Mouse (Mus musculus) hindbrain, embryonic 15.5 days (tissue): ENCODE measurements at regions not wholly inside any gene's neighbourhood (a gene's known extent, or its start where the extent isn't known, plus 50 kb on each side); places are given as distances from the start of the nearest gene placed in this dataset.

ENCODE experiments used
- ATAC-seq: fragments of 200-750 bp; cut with Nextera tagmentation; 2 replicates; pipeline ENCODE4 v1.8.0; 2017; ENCODE audit warnings: low read depth, moderate number of reproducible peaks, moderate TSS enrichment; ENCODE audit not compliant: low FRiP score
- H3K27ac ChIP-seq: fragments of 300-500 bp; sonication (generic); replicated peaks from 2 replicates; pipeline ENCODE4 v1.5.1; 2015; ENCODE audit warnings: mild to moderate bottlenecking, inconsistent platforms
- H3K27me3 ChIP-seq: fragments of 300-500 bp; sonication (generic); 2 replicates; pipeline ENCODE4 v1.6.1; 2015; ENCODE audit warnings: control low read depth, inconsistent platforms
- H3K36me3 ChIP-seq: fragments of 300-500 bp; sonication (generic); 2 replicates; pipeline ENCODE4 v1.6.1; 2015; ENCODE audit warnings: control low read depth, inconsistent platforms
- H3K4me1 ChIP-seq: fragments of 300-500 bp; sonication (generic); replicated peaks from 2 replicates; pipeline ENCODE4 v1.6.1; 2015; ENCODE audit warnings: control low read depth, inconsistent platforms
- H3K4me2 ChIP-seq: fragments of 300-500 bp; sonication (generic); 2 replicates; pipeline ENCODE4 v1.6.1; 2015; ENCODE audit warnings: moderate library complexity, mild to moderate bottlenecking, inconsistent platforms
- H3K4me3 ChIP-seq: fragments of 300-500 bp; sonication (generic); 2 replicates; pipeline ENCODE4 v1.5.1; 2015; ENCODE audit warnings: mild to moderate bottlenecking, inconsistent platforms
- H3K9ac ChIP-seq: fragments of 300-500 bp; sonication (generic); 2 replicates; pipeline ENCODE4 v1.6.1; 2015; ENCODE audit warnings: inconsistent platforms
- H3K9me3 ChIP-seq: fragments of 300-500 bp; sonication (generic); 2 replicates; pipeline ENCODE4 v1.6.1; 2016; ENCODE audit warnings: control low read depth, inconsistent platforms
- WGBS: fragments of 180-500 bp; shearing (Covaris S2); methylation state at CpG from one replicate; pipeline ENCODE4 v1.1.7; 2015; 5-methylcytosine and 5-hydroxymethylcytosine counted together

DNA sequence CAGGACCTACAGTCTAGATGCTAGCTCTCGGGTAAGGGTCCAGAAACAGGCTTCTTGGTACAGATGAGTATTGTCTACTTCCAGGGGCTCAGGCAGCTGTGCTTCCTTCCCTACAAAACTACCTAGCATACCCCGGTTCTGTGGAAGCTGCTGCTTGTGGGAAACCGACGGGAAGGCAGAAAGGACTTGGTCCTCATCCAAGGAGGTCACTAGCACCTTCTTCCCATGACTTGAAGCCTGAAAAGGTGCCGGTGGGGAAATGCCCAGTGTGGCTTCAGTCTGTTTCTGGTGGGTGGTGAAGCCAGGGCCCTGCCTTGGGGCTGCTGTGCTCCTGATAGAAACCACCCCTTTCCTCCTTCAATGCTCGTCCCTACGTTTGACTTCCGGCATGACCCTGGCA, 107.5 kb downstream of the Tex29 start:
- Histone ChIP-seq H3K4me3 (no peak overlapping the region), H3K27me3 (no peaks in the 10 kb centered on the region), H3K36me3 (no peaks in the 10 kb centered on the region), H3K4me1 (no peaks in the 10 kb centered on the region), H3K4me2 (no peak overlapping the region), H3K9ac (no peak overlapping the region), H3K9me3 (no peaks in the 10 kb centered on the region), H3K27ac (no peak overlapping the region)
- 87% methylated on average over 8 of the region's 8 CpGs for WGBS
- ATAC-seq = no peak

DNA sequence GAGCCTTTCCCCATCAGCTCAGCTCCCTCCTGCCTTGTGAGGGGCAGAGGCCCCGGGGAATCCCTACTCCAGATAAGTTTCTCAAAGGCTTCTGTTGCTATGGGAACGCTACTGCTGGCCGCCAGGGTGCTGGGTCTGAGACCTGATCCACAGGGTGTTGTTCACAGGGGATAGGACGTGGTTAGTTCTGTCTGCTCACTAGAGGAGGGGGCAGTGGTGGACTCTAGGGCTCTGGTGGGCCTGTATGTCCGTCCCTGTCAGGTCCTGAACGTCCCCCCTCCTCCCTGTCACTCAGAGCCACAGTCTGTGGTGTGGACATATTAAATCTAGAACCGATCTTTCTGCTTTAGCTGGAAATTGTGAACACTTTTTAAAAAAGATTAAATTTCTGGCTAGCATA, 116.0 kb downstream of the Tex29 start:
- Histone ChIP-seq H3K27me3 (peaks cover 13% of the 10 kb centered on the region; the same call in 1 of the 2 replicates), H3K9ac (no peak overlapping the region), H3K4me1 (no peaks in the 10 kb centered on the region), H3K4me2 (no peak overlapping the region), H3K27ac (no peak overlapping the region), H3K36me3 (no peaks in the 10 kb centered on the region), H3K4me3 (no peak overlapping the region), H3K9me3 (no peaks in the 10 kb centered on the region)
- ATAC-seq = no peak
- WGBS = 26% methylated on average over 7 of the region's 7 CpGs

DNA sequence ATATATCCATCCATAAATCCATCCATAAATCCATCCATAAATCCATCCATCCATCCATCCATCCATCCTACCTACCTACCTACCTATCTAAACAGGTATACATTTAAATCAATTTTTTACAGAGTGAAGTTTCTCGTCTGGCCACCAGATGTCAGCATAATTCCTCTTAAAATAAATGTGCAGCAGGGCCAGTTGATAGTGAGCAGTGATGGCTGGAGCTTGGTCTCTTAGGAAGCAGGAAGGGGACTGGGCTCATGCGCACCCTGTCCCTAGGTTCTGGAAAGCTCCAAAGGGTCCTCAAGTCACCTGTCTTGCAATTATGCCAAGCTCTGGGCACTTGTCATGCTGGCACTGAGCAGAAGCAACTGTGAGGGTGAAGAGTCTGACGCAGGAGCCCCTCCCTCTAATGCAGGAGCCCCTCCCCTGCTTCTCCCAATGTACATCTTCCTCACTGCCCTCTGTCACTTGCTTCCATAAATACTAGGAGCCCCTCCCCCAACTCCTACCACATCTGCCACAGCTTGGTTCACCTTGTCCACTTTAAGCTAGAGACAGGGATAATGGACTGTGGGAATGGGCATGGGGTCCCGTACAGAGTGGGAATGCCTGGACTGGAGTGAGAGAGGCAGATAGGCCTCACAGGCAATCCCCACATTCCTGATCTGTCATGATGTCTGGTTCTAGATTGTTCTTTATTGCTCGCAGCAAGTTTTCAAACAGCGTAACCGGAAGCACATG, 116.9 kb downstream of the Tex29 start:
- Histone ChIP-seq H3K27me3 (peaks cover 16% of the 10 kb centered on the region; the same call in 1 of the 2 replicates), H3K27ac (no peak overlapping the region), H3K4me1 (no peaks in the 10 kb centered on the region), H3K4me2 (no peak overlapping the region), H3K9ac (no peak overlapping the region), H3K36me3 (no peaks in the 10 kb centered on the region), H3K9me3 (no peaks in the 10 kb centered on the region), H3K4me3 (no peak overlapping the region)
- WGBS = 74% methylated on average over 7 of the region's 7 CpGs
- peak; percentile 73 for ATAC-seq

DNA sequence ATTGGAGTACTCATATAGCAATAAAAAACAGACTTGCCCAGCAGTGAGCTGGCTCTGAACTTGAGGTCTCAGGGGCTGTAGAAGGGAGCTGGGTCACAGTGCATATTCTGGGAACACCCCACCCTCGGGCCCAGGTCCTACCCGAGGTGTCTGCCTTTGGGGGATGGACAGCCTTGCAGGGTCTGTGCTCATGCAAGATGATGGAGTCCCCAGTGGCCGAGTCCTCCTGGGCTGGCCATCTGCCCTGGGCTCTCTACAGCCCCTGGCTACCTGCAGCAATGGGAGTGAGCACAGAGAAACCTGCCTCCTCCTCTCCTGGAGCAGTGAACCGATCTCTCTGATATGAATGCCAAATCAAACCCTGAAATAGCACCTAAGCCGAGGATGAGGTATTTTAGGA, 117.9 kb downstream of the Tex29 start:
- 66% methylated on average over 5 of the region's 5 CpGs for WGBS
- no peaks in the 10 kb centered on the region for H3K4me1 ChIP-seq
- H3K36me3 ChIP-seq = no peaks in the 10 kb centered on the region
- no peaks in the 10 kb centered on the region for H3K9me3 ChIP-seq
- ATAC-seq = no peak
- H3K27me3 ChIP-seq = peaks cover 16% of the 10 kb centered on the region; the same call in 1 of the 2 replicates
- H3K4me2 ChIP-seq = no peak overlapping the region
- no peak overlapping the region for H3K9ac ChIP-seq
- H3K4me3 ChIP-seq = no peak overlapping the region
- H3K27ac ChIP-seq = no peak overlapping the region

- Histone ChIP-seq H3K27ac (no peak overlapping the region), H3K9ac (no peak overlapping the region), H3K4me3 (no peak overlapping the region), H3K36me3 (no peaks in the 10 kb centered on the region), H3K4me1 (no peaks in the 10 kb centered on the region), H3K4me2 (no peak overlapping the region), H3K9me3 (no peaks in the 10 kb centered on the region), H3K27me3 (peaks cover 16% of the 10 kb centered on the region; the same call in 1 of the 2 replicates)
- no peak for ATAC-seq
- WGBS = 75% methylated on average over 4 of the region's 4 CpGs
Measured at GRCm38 (mm10) chr8:11959466-11959865, 119.2 kb downstream of the Tex29 start.

DNA sequence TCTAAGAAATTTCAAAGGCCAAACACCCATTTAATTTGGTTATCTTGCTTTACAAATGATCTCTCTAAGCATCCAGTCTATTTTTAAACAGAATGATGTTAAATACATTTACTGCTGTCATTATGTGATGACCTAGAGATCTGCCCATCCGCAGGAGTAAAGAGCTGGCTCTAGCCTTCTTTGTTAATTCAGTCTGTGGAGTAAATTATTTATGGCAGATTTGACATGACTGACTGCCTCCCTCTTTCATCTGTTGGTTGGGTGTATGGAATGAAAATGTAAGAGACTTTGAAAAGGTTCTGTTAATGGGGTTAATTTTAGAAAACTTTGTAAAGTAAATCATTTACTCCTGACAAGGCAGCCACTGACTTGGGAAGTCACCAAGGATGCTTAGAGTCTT, 123.3 kb downstream of the Tex29 start:
- H3K9ac ChIP-seq = no peak overlapping the region
- no peak for ATAC-seq
- no peaks in the 10 kb centered on the region for H3K9me3 ChIP-seq
- 32% methylated on average over 1 of the region's 1 CpGs for WGBS
- H3K4me3 ChIP-seq = no peak overlapping the region
- H3K4me1 ChIP-seq = no peaks in the 10 kb centered on the region
- no peak overlapping the region for H3K27ac ChIP-seq
- no peaks in the 10 kb centered on the region for H3K36me3 ChIP-seq
- H3K27me3 ChIP-seq = peaks cover 6% of the 10 kb centered on the region; the same call in 1 of the 2 replicates
- H3K4me2 ChIP-seq = no peak overlapping the region

DNA sequence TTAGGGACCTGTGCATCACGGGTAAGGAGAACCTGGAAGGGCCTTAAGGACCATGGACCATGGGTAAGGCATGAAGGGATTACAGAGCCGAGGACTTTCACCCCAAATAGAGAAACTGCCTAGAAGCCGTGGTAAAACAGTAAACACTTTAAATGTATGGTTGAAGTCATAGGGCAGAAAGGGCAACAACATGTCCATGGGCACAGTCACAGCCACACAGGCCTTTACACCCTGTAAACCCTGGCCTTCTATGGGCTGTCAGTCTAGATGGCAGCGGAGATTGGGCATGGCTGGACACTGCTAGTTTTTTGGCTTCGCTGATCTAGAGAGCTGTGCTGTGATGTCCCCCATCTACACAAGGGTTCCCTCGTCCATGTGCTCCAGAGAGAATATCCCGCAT, 127.4 kb downstream of the Tex29 start:
- Histone ChIP-seq H3K4me2 (no peak overlapping the region), H3K9me3 (no peaks in the 10 kb centered on the region), H3K4me1 (no peaks in the 10 kb centered on the region), H3K27me3 (peaks cover 3% of the 10 kb centered on the region; the same call in 1 of the 2 replicates), H3K27ac (no peak overlapping the region), H3K9ac (no peak overlapping the region), H3K36me3 (no peaks in the 10 kb centered on the region), H3K4me3 (no peak overlapping the region)
- ATAC-seq = no peak
- 90% methylated on average over 7 of the region's 7 CpGs for WGBS

- Histone ChIP-seq H3K9ac (no peak overlapping the region), H3K4me3 (no peak overlapping the region), H3K4me2 (no peak overlapping the region), H3K9me3 (no peaks in the 10 kb centered on the region), H3K4me1 (peaks cover 7% of the 10 kb centered on the region), H3K27ac (no peak overlapping the region), H3K36me3 (no peaks in the 10 kb centered on the region), H3K27me3 (peaks cover 6% of the 10 kb centered on the region)
- 77% methylated on average over 9 of the region's 9 CpGs for WGBS
- no peak for ATAC-seq
Measured at GRCm38 (mm10) chr8:11970515-11970914, 130.2 kb downstream of the Tex29 start.

DNA sequence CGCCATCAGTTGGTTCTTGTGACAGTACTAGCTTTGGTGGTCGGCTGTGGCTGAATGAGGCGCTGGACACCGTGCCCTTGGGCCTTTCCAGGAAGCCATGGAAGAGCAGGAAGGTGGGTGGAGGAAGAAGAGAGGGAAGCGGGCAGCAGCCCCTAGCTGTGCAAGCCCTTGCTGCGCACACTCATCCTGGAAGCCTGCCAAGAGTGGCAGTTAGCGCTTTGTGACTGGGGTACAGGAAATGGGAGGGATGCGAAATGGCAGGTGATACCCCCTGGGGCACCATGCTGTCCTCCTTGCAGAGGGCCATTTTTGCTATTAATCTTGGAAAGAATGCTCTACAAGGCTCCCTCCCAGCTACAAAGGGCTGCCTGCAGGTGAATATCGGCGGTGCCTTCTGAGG, 133.2 kb downstream of the Tex29 start:
- H3K4me2 ChIP-seq = no peak overlapping the region
- WGBS = 47% methylated on average over 10 of the region's 10 CpGs
- ATAC-seq = 0 out of 2 replicates have a peak, but pooled peaks have one; percentile 15
- H3K36me3 ChIP-seq = no peaks in the 10 kb centered on the region
- peaks cover 7% of the 10 kb centered on the region for H3K4me1 ChIP-seq
- 0 out of 2 replicates have a peak overlapping the region, but pooled peaks have one; percentile 15 for H3K9ac ChIP-seq
- H3K9me3 ChIP-seq = no peaks in the 10 kb centered on the region
- H3K27ac ChIP-seq = no peak overlapping the region
- H3K4me3 ChIP-seq = no peak overlapping the region
- peaks cover 2% of the 10 kb centered on the region for H3K27me3 ChIP-seq

DNA sequence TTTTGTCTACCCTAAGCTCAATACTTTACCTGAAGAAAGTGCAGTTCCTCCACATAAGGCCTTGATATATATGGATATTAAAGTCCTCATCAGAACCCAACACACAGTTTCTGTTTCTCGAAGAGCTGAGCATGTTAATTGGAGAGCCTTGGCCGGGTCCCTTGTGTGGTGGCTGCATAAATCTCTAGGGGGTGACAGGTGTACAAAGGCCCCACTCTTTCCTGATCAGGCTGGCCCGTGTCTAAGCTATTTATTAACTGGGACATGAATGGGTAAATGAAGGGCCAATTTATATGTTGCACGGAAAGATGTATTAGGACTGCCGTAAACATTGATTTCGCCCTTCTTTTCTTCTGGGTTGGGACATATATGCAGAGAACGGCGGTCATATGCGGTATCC, 136.8 kb downstream of the Tex29 start:
- WGBS = 48% methylated on average over 9 of the region's 9 CpGs
- H3K27ac ChIP-seq = no peak overlapping the region
- H3K4me1 ChIP-seq = peaks cover 7% of the 10 kb centered on the region
- no peak for ATAC-seq
- no peaks in the 10 kb centered on the region for H3K9me3 ChIP-seq
- H3K36me3 ChIP-seq = no peaks in the 10 kb centered on the region
- H3K4me3 ChIP-seq = no peak overlapping the region
- H3K27me3 ChIP-seq = peaks cover 2% of the 10 kb centered on the region; the same call in 1 of the 2 replicates
- H3K9ac ChIP-seq = no peak overlapping the region
- no peak overlapping the region for H3K4me2 ChIP-seq

- Histone ChIP-seq H3K4me1 (no peaks in the 10 kb centered on the region), H3K27ac (no peak overlapping the region), H3K4me3 (no peak overlapping the region), H3K9ac (no peak overlapping the region), H3K27me3 (peaks cover 2% of the 10 kb centered on the region; the same call in 1 of the 2 replicates), H3K9me3 (no peaks in the 10 kb centered on the region), H3K36me3 (no peaks in the 10 kb centered on the region), H3K4me2 (no peak overlapping the region)
- ATAC-seq = no peak
- 83% methylated on average over 1 of the region's 1 CpGs for WGBS
Measured at GRCm38 (mm10) chr8:11979056-11979455, 138.8 kb downstream of the Tex29 start.

- no peaks in the 10 kb centered on the region for H3K9me3 ChIP-seq
- H3K4me2 ChIP-seq = no peak overlapping the region
- no peaks in the 10 kb centered on the region for H3K27me3 ChIP-seq
- H3K4me3 ChIP-seq = no peak overlapping the region
- no peak overlapping the region for H3K9ac ChIP-seq
- no peaks in the 10 kb centered on the region for H3K36me3 ChIP-seq
- no peak for ATAC-seq
- no peaks in the 10 kb centered on the region for H3K4me1 ChIP-seq
- WGBS = 81% methylated on average over 2 of the region's 2 CpGs
- no peak overlapping the region for H3K27ac ChIP-seq
Measured at GRCm38 (mm10) chr8:11981458-11981857, 141.2 kb downstream of the Tex29 start.

- Histone ChIP-seq H3K4me3 (no peak overlapping the region), H3K9me3 (no peaks in the 10 kb centered on the region), H3K4me2 (no peak overlapping the region), H3K27ac (no peak overlapping the region), H3K9ac (no peak overlapping the region), H3K36me3 (no peaks in the 10 kb centered on the region), H3K4me1 (no peaks in the 10 kb centered on the region), H3K27me3 (peaks cover 12% of the 10 kb centered on the region; the same call in 1 of the 2 replicates)
- WGBS = 78% methylated on average over 20 of the region's 20 CpGs
- ATAC-seq = no peak
Measured at GRCm38 (mm10) chr8:11990024-11990423, 149.8 kb downstream of the Tex29 start.
